Mouse (Mus musculus) C2C12 (cell line): Measurements from ENCODE around the gene Rad17.

Source experiments
- CTCF ChIP-seq: IDR thresholded peaks from one replicate; pipeline ENCODE4 v1.5.1; 2011; ENCODE audit not compliant: control insufficient read depth, insufficient read depth, insufficient read length
- MAX ChIP-seq: IDR thresholded peaks from one replicate; pipeline ENCODE4 v1.6.1; 2011; ENCODE audit warnings: mild to moderate bottlenecking, control low read depth

DNA sequence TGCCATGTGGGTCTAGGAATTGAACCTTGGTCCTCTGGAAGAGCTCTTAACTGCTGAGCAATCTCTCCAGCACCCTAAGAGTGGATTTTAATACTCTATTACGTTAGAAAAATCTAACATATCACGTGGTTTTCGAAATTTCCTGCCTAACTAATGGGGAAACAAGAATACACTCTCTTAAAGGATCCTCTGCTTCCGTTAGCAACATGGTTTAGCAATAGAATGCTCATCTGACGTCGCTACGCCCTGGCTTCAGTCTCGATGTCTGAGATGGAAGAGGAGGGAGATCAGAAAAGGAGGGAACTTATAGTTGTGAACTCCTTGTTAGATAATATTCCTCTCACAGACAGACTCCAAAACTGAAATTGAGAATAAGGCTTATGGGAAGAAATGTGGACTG lies 2.6 kb downstream of the Rad17 start:
- no peak for TF ChIP-seq CTCF
- no peak for TF ChIP-seq MAX
